Mouse (Mus musculus): ENCODE data around the gene Cttnbp2nl.

DNA sequence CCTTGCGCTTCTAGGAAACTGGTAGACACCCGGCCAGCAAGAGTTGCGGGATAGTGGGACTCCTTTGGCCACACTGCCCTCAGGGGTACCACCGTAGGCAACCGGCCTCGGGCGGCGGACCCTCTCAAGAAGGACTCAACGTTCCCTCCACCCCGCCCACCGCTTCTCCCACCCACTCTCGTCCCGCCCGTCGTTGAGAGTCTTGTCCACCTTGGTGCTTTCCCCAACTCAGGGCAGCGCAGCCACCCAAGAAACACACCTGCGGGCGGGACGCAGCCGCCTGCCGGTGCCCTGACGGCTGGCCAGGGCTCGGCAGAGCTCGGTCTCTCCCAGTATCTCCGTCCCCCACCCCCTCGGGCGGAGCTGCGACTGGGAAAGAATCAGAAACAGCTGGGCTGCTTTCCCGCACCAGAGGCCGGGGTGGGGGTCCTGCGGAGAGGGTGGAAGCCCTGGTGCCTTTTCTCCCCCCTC lies 90.8 kb downstream of the Cttnbp2nl start:
- TF ChIP-seq POLR2A (IDR thresholded peaks at IDR 0.05; ENCODE audit: borderline replicate concordance, extremely low read depth, insufficient read depth, insufficient read length, poor library complexity, severe bottlenecking) (no peak), CTCF (IDR thresholded peaks at IDR 0.05; ENCODE audit: borderline replicate concordance, extremely low read depth, insufficient read depth, insufficient read length) (no peak)
